Mouse (Mus musculus) natural killer cell, adult 2 months (primary cell): ENCODE measurements at regions not wholly inside any gene's neighbourhood (a gene's known extent, or its start where the extent isn't known, plus 50 kb on each side); places are given as distances from the start of the nearest gene placed in this dataset.

Experiments
- DNase-seq, 2 experiments: peaks; one replicate each; pipeline ENCODE4 v3.0.0; 2022; ENCODE audit warnings: low spot score in 2 of 2

DNA sequence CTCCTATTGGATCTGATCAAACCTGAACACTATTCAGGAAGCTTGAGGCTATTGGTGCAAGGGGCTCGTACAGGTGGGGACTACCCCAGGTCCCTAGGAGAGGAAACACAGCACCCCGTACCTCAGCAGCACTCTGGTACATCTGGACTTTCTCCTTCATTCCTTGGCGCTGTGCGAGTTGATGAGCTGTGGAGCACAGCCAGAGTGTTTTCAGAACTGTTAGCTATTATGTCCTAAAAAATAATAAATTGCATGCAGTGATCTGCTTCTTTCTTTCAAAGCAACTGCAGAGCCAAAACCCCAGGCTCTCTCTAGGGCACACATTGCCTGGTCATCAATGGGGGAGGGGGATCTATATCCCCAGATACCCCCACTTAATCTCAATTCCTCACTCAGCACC, 122.6 kb downstream of the Gm12728 start:
- no peak for DNase-seq

DNA sequence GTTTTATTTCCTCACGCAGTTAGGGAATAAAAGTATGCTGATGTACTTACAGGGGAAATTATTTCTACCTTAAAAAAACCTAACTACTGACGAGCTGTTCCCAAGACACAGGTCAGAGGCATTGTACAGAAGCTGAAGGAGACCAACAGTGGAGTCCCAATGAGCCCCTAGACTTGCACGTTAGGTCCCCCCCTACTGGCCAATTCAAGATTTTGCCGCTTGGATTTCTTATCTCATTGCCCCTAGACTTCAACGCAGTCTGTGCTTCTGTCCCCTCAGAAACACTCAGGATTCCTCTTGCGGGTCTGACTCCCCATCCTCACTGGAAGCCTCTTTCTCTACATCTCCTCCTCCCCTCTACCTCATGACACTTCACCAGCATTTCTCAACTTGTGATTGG, 125.3 kb downstream of the Gm12728 start:
- DNase-seq: no peak

- no peak for DNase-seq
Observed at GRCm38 (mm10) chr4:105916229-105916628, 126.6 kb downstream of the Gm12728 start.

DNA sequence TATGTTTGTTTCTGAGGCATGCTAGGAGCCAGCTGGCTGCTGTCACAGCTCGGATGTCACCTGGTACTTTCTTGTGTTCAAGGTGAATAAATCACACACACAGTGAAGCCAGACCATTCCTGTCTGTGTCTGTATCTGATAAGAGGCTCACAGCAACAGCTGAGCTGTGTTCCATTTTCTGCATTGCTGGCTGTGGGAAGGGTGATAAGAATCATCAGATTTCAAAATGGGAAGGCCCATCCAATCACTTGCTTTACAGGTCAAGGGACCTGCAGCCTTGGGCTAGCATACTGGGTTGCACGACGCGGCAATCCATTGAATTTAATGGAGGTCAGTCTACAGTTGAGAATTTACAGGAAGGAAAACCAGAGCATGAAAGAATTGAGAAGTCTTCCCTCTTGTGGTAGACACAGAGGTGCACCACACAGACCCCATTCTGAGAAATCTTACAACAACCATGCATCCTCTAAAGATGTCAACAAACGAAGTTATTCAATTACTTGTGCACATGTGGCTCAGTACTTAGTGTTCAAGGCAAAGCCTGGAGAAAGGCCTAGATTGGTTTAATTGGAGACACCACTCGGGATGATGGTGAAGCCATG, 135.2 kb downstream of the Gm12728 start:
- no peak for DNase-seq

DNA sequence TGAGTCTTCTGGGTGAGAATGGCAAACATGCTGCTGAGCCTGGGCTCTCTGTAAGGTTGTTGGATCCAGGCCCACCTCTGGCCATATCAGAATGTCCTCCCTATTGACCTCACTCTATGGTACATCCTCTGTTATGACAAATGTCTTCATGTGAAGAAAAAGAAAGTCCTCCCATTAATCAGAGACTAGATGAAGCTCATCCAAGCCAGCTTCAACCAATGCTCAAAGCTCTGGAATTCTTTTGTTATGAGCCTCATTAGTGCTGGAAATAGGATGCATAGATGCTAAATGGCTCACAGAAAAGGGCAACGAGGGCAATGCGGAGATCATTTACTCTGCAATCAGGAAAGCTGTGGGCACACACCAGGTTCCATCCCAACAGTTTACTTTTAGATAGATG, 135.8 kb downstream of the Gm12728 start:
- no peak for DNase-seq

DNA sequence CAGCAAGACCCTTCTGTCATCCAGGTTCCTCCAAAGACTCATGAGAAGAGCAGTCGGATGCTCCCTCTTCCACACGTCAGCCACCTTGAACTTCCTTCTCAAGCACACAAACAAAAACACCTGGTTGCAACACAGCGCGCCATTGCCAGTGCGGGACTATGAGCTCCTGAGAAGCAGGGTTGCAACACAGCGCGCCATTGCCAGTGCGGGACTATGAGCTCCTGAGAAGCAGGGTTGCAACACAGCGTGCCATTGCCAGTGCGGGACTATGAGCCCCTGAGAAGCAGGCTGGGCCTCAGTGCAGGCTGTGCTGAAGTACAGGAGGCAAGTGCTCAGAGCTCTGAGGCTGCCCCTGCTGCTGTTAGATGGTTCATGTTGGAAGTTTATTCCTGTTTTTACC, 140.0 kb downstream of the Gm12728 start:
- no peak for DNase-seq

GRCm38 (mm10) chr4:105934971-105935370, 145.3 kb downstream of the Gm12728 start:
- no peak for DNase-seq

- DNase-seq: no peak
Observed at GRCm38 (mm10) chr4:105936755-105937514, 147.3 kb downstream of the Gm12728 start.

DNA sequence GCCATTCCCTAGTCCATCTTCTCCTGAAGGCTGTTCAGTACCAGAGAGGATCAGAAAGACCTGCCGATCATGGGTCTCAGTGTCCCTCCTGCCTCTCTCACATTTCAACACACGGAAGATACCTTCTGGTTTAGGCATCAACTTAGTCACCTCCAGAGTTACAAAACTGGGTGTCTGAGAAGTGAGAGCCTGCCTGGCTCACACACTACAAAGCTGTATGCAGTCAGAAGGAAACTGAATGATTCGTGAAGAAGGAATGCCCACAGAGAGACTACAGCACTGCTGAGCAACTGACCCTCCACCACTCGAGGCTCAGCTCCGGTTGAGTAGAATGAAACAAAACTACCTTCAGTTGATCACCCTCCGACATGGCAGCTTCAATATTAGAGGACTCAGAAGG, 147.9 kb downstream of the Gm12728 start:
- no peak for DNase-seq

GRCm38 (mm10) chr4:105938886-105939285, 149.2 kb downstream of the Gm12728 start:
- no peak for DNase-seq

DNA sequence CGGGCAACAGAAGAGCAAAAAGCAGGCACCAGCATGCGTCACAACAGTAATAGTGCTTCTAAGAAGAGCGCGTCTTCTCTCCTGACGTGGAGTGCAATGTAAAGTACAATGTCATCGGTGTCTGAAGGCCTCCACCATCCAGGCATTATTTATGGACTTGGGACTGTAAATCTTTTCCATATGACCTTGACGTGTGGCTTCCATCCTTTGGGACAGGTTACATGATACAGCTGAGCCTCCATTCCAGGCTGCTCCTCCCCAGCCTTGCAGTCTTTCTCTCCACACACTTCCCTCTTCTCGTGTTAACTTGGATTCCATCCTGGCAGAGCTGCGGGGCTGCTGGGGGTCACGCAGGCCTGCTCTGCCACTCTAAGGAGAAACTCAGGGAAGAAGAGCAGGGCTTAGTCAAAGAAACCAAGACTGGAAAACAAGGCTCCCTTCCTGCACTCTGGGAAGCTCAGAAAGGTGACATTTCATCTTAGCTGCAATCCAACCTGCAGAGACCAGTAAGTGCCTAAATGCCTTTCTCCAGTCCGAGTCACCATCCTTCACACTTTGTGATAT, 150.0 kb downstream of the Gm12728 start:
- DNase-seq: no peak

DNA sequence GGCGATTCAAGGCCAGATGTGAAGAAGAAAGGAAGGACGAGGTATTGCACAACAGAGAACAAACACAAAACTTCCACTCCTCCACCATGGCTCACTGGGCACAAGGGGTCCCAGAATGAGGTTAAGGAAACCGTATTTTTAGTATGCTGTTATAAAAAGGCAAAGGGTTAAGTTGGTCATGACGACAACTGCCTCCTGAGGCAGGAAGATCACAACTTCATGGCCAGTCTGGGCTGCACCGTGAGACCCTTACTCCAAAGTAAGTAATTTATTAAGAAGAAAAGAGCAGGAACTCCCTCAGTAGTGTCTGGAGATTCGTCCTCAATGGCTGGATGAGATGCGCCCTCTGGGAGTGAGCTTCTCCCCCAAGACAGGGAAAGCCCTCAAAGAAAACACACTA, 151.2 kb downstream of the Gm12728 start:
- DNase-seq: no peak

GRCm38 (mm10) chr4:105941785-105942184, 152.1 kb downstream of the Gm12728 start:
- DNase-seq: peak in 1 of 2 experiments; percentile 7

GRCm38 (mm10) chr4:105944962-105945361, 155.3 kb downstream of the Gm12728 start:
- DNase-seq: no peak

DNA sequence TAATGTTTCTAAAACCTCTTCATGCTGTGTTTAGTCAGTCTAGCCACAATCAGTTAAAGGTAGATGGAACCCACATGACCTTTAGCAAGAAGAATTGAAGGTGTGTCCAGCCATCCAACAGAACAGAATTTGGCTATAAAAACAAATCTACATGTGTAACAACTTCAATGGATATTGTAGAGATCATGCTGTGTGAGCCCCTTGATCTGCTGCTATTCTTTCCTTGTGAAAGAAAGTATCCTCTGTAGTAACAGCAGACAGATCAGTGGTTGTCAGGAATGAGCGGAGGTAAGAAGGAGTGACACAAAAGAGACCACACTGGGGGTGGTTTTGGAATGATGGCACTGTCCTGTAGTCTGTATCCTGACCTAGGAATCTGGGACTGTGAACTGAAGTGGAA, 156.3 kb downstream of the Gm12728 start:
- DNase-seq: no peak

GRCm38 (mm10) chr4:105948326-105948725, 158.7 kb downstream of the Gm12728 start:
- no peak for DNase-seq

DNA sequence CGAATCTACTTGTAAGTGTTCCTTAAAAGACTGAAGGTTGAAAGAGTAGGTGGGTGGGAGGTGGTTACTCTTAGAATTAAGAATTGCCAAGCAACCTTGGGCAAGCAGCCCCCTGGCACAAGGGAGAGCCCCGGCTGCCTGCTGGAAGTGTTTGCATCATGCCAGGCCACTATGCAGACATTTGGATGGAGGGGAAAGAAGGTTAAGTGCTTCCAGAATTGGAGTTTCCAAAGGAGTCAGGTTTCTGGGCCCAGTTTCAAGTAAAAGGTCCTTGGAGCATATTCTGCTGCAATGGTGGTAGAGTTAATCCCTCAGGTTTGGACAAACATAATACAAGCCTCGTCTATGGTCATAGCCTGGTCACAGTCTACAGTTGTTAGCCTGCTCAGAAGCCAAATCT, 162.7 kb downstream of the Gm12728 start:
- no peak for DNase-seq

- DNase-seq: no peak
Observed at GRCm38 (mm10) chr4:105956516-105956915, 166.8 kb downstream of the Gm12728 start.

- DNase-seq: no peak
Observed at GRCm38 (mm10) chr4:105958331-105958730, 168.7 kb downstream of the Gm12728 start.

DNA sequence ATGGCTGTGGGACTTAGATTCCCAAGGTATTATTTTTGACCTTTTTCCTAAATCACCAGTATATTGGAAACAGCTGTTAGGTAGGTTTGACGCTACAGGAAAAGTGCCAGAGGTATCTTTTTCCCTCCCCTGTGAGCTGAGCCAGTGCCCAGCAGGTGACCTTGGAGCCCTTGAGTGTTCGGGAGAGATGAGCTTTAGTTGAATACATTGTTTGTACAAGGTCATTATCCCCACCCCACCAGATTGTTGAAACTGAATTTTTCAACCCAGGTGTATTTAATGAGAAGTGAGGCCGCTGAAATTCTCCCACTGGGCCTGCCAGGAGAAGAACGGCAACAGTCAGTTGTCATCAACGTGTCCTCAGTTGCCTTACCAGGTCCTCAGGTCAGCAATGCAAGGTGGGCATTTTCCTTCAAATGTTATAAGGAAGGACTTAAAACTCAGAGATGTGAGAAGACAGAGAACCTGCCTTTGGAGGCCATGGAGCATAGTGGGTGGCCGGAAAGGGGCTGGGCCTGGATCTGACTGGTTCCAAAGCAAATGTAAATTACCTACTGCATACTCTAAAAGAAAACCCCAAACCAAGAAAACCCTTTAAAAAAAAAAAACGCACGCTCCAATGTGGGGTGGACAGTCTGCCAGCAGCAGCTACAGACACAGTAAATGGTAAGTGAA, 172.2 kb downstream of the Gm12728 start:
- no peak for DNase-seq

DNA sequence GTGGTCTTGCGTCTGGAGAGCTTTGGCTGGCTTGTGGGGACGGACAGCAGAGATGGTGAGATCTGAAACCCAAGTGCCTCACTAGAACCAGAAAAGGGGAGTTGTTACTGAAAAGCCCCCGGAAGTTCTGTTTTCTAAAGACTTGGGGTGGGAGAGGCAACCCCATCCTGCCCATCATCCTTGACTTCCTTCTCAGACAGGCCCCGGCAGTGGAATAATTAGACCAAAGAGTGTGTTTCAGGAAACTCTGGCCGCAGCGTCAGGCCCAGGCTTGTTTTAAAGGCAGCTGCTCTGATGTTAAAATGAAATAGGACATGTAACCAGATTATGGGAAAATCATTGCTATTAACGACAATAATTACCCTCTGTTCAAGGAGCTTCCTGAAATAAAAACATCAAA, 172.9 kb downstream of the Gm12728 start:
- no peak for DNase-seq

DNA sequence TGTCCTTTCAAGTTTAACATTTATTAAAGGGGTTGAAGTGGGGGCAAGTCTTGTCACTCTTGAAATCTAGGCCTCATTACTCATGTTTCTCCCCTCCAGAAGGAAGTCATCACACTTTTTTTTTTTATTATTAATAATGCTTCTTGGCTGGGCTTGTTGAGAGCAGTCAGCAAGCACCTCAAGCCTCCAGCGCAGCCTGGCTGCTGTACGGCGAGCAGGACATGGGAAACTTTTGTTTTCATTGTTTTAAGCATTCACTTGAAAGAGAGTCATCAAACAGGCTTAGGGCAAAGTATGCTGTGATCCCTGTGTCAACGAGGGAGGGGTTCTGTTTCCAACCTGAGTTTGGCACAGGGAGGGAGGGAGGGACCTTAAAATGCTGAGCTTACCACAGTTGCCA, 178.7 kb downstream of the Gm12728 start:
- DNase-seq: no peak

DNA sequence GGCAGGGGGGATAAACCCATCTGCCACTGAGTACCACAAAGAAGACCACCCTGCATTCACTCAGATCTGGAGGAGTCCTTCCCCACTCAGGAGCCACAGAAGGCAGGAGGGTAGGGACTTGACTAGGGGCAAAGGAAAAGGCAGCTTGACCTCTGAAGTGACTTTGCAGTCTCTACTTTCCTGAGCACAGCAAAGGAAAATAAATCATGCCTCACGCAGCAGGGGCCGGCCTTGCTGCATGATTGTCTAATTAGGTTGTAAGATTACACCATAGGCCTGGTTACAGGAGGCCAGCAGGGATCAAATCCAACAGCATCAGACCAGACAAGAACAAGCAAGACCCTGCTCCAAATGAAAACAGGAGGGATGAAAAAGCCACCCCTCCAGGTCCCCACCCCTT, 180.0 kb downstream of the Gm12728 start:
- DNase-seq: no peak
